Mouse (Mus musculus): ENCODE results near the gene Zfp418. TPM values are rescaled to one million over a fixed set of nuclear protein-coding genes. Genes with fewer than 3 reads are reported as not detected.
"Not testable (repeated sequence)": the region's sequence is repeated elsewhere in the genome, so short reads cannot be mapped to it uniquely, and the experiment has no call there.

Gene Zfp418
- polyA plus RNA-seq, 1 experiment from 2014 or later: 0.92 TPM

DNA sequence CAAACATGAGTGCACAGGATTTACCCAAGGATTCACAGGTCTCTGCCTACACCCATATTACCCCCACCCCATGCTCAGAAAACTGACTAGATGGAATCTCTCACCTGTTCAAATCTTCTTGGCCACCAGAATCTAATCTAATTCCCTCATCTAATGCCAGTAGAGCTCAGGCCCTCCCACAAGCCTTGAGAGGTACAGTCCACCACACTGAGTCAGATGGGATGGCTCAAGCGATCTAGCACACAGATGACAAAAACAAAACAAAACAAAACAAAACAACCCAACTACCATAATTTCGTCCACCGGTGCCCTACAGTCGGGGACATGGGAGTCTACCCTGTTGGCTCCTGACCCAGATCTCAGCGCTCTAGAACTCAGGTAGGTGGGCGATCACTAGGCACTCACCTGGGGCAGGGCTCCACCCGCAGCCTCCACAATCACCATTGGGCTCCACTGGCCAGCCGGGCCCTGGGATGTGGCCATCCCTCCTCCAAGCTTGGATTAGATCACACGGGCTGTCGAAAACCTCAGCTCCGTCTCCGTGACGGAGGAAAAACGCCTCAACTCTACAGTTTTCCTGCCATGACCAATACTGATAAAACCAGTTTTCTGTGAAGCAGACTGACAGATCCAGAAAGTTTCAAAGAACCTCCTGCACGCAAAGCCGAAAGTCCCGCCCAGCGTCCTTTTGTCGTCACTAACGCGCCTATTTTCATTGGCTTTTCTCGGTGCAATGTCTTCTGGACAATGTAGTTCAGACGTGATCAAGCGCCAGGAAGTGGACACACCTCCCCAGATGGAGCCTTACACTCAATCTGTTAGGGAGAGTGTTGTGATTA, 38.4 kb downstream of the Zfp418 start, which contains the start of gene Zfp772:
Gene Zfp772 (minus strand): TSS at position 686 of the 839 bp plus-strand sequence.
- Histone ChIP-seq H3K4me3 (peak within 1 kb of the TSS; percentile 62), H3K9ac (peak within 1 kb of the TSS; percentile 64), H3K4me2 (peak within 1 kb of the TSS; percentile 72)
- not testable (repeated sequence) for ATAC-seq (replicated peaks; ENCODE audit: insufficient number of reproducible peaks, insufficient read depth, low FRiP score, low read depth); H3K27me3 ChIP-seq; H3K9me3 ChIP-seq (replicated peaks); H3K27ac ChIP-seq; H3K36me3 ChIP-seq; H3K4me1 ChIP-seq (replicated peaks)
- WGBS: 2% methylated on average over 24 of the region's 24 CpGs

Other genes starting within 250 kb of the Zfp418 start
- gene Aurkc, start 176.0 kb upstream of the Zfp418 start, polyA plus RNA-seq (2015; fragmentation: Nextera tagmentation; extraction: Ambion mirVana): not detected in 2 replicates
- gene Zfp954, start 49.8 kb upstream of the Zfp418 start, polyA plus RNA-seq (2015; fragmentation: Nextera tagmentation; extraction: Ambion mirVana): 6.0 and 7.6 TPM in 2 replicates
- 0.81 and 1.4 TPM in 2 replicates for gene Zfp773, start 34.6 kb upstream of the Zfp418 start, polyA plus RNA-seq (2015; fragmentation: Nextera tagmentation; extraction: Ambion mirVana)
- gene Zfp772, start 38.7 kb downstream of the Zfp418 start, polyA plus RNA-seq (2015; fragmentation: Nextera tagmentation; extraction: Ambion mirVana): 4.2 and 4.7 TPM in 2 replicates
- gene Vmn2r29, start 76.0 kb downstream of the Zfp418 start, polyA plus RNA-seq (2015; fragmentation: Nextera tagmentation; extraction: Ambion mirVana): 0.16 and 0.43 TPM in 2 replicates
- gene Gm45844, start 107.0 kb downstream of the Zfp418 start, polyA plus RNA-seq (2015; fragmentation: Nextera tagmentation; extraction: Ambion mirVana): 3.4 and 3.6 TPM in 2 replicates
- 45.5 and 50.0 TPM in 2 replicates for gene Clcn4, start 129.5 kb downstream of the Zfp418 start, polyA plus RNA-seq (2015; fragmentation: Nextera tagmentation; extraction: Ambion mirVana)
- 0.03 TPM in 1 of 2 replicates, not detected in the other for gene Vmn2r30, start 166.3 kb downstream of the Zfp418 start, polyA plus RNA-seq (2015; fragmentation: Nextera tagmentation; extraction: Ambion mirVana)
- gene Gm45783, start 203.2 kb downstream of the Zfp418 start, polyA plus RNA-seq (2015; fragmentation: Nextera tagmentation; extraction: Ambion mirVana): not detected in 2 replicates
- not detected in 2 replicates for gene Vmn2r31, start 228.4 kb downstream of the Zfp418 start, polyA plus RNA-seq (2015; fragmentation: Nextera tagmentation; extraction: Ambion mirVana)

Data from heart, embryonic 15.5 days (tissue).